Mouse (Mus musculus): ENCODE data around the gene Ypel2. TPM values are rescaled to one million over a fixed set of nuclear protein-coding genes. Genes with fewer than 3 reads are reported as not detected.

Ypel2 gene
- total RNA-seq, 2 experiments from 2014 or later: 4.5 to 11.6 TPM

GRCm38 (mm10) chr11:86895156-86895555 is 98.4 kb downstream of the Ypel2 start:
- no peak for DNase-seq
- no peak for TF ChIP-seq CTCF (IDR thresholded peaks at IDR 0.05)
- no peak overlapping the region for H3K4me3 ChIP-seq
- intact Hi-C loops (cut with DNase I): loop anchor here (10.0 kb wide), 1 partner anchor 100 kb away; the partner anchor contains the start of gene Ypel2
- H3K27ac ChIP-seq: peak overlapping the region; percentile 61; the same call in 1 of the 2 replicates

GRCm38 (mm10) chr11:86894171-86894577 is 99.3 kb downstream of the Ypel2 start:
- Histone ChIP-seq H3K27ac (peak overlapping the region; percentile 61), H3K4me3 (peak overlapping the region; percentile 59)
- intact Hi-C loops (cut with DNase I): loop anchor here (10.0 kb wide), 1 partner anchor 101 kb away; the partner anchor contains the start of gene Ypel2
- peak; percentile 86 for DNase-seq
- TF ChIP-seq CTCF (IDR thresholded peaks at IDR 0.05): peak; percentile 96

GRCm38 (mm10) chr11:86892996-86893670 is 100.4 kb downstream of the Ypel2 start:
- DNase-seq: no peak
- intact Hi-C loops (cut with DNase I): loop anchor here (10.0 kb wide), 1 partner anchor 102 kb away; the partner anchor contains the start of gene Ypel2
- Histone ChIP-seq H3K4me3 (no peak overlapping the region), H3K27ac (no peak overlapping the region)
- TF ChIP-seq CTCF (IDR thresholded peaks at IDR 0.05): no peak

Other genes starting within 250 kb of the Ypel2 start
- gene Cltc, start 236.1 kb downstream of the Ypel2 start, total RNA-seq (2021): 100 to 1,000 TPM; 134 to 136 TPM
- 10 to 100 TPM in 1 of 2 experiments, 1 to 10 TPM in 1; 9.8 to 11.1 TPM for gene Dhx40, start 186.0 kb downstream of the Ypel2 start, total RNA-seq (2021)
- 1 to 10 TPM; 3.3 to 4.2 TPM for gene Gdpd1, start 80.4 kb upstream of the Ypel2 start, total RNA-seq (2021)
- 1 to 10 TPM; 7.6 to 8.9 TPM for gene Smg8, start 93.1 kb upstream of the Ypel2 start, total RNA-seq (2021)
- gene Prr11, start 115.0 kb upstream of the Ypel2 start, total RNA-seq (2021): under 1 TPM; 0.10 to 0.22 TPM
- gene Ska2, start 115.5 kb upstream of the Ypel2 start, total RNA-seq (2021): 1 to 10 TPM; 2.6 to 5.5 TPM
- gene Trim37, start 133.4 kb upstream of the Ypel2 start, total RNA-seq (2021): 1 to 10 TPM; 3.3 to 3.6 TPM

Measured in gastrocnemius, adult 2 months (tissue).